Mouse (Mus musculus): ENCODE measurements at regions not wholly inside any gene's neighbourhood (a gene's known extent, or its start where the extent isn't known, plus 50 kb on each side); places are given as distances from the start of the nearest gene placed in this dataset.

GRCm38 (mm10) chr1:33271437-33272145, 398.0 kb downstream of the Prim2 start:
- intact Hi-C loops (cut with DNase I): no loop called here

DNA sequence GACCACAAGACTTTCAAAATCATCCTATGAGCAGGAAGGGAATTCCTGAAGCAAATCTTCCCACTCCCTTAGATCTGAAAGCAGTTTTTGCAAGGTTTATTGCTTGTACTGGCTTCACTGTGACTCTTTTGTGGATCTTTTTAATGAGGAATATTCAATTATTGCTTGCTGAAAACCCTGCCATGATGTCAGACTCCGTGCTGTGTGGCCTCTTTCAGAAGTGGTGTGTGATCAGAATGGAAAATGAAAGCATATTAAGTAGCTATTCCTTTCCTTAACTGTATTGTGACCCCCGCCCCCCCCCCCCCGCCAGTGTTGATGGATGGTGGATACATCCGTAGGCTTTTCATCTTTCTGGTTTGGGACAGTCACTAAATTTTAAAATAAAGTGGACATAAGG, 400.4 kb downstream of the Prim2 start:
- intact Hi-C loops (cut with DNase I): no loop called here
- DNase-seq (ENCODE audit: low spot score in 2 of 2): no peak

More at GRCm38 (mm10) chr1:33271437-33272145, 398.0 kb downstream of the Prim2 start:
- DNase-seq (ENCODE audit: low spot score in 2 of 2): peak; percentile 49 to 76

GRCm38 (mm10) chr1:33265731-33266415, 403.7 kb downstream of the Prim2 start:
- intact Hi-C loops (cut with DNase I): no loop called here
- no peak for DNase-seq (ENCODE audit: low spot score in 2 of 2)

GRCm38 (mm10) chr1:33249474-33249873, 420.1 kb downstream of the Prim2 start:
- DNase-seq (ENCODE audit: low spot score in 2 of 2): peak in 1 of 2 experiments; percentile 23
- intact Hi-C loops (cut with DNase I): no loop called here

DNA sequence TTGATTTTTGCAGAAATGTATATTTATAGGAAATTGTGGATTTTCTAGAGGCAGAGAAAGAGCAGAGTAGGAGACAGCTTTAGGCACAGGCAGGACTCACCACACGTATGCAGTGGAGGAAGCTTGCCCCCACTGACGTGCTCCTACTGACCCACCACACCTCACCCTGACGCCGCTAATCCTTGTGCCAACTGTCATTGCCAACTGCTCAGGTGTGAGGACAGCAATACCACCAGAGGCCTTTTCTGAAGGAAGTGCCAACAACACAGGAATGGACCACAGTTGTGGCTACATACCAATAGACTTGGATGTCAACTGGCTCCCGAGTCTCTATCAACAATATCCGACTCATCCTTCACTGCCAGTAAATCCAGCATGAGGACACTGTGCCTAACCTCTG, 422.5 kb downstream of the Prim2 start:
- DNase-seq (ENCODE audit: low spot score in 2 of 2): no peak
- intact Hi-C loops (cut with DNase I): no loop called here

GRCm38 (mm10) chr1:33245186-33245585, 424.4 kb downstream of the Prim2 start:
- intact Hi-C loops (cut with DNase I): no loop called here
- DNase-seq (ENCODE audit: low spot score in 2 of 2): no peak

DNA sequence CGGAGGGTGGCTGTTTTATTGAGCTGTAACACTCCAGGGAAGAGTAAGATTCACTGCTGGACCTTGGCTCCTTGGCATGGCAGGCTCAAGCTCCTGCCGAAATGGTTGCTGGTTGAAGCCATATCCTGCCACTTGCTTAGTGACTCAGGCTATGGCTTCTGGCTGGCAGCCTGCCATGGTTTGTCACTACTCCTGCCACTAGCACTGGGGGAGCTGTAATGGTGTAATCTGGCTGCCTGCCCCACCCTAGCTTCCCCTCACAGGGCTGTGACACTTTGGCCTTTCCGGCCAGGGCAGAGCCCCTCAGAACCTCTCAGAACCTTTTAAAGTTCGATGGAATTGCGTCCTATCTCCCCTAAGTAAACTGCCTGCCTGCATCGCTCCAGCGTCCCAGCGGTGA, 424.9 kb downstream of the Prim2 start:
- no peak for DNase-seq (ENCODE audit: low spot score in 2 of 2)
- intact Hi-C loops (cut with DNase I): no loop called here

DNA sequence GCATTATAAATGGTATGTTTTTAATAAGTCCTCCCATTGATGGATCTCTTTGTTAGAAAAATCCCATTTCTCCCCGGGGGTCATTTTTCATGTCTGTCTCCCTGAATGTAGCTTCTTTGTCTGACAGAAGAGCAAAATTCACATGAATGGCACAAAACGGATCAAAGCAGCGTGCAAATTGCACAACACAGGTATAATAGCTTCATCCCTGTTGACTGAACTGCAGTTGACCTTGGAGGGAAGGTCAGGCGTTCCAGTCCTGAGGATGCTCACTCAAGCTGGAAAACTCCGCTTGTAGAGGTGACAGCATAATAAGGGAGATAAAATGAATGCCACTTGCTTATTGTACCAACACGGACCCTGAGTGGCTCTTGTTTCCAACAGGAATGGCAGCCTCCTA, 446.6 kb downstream of the Prim2 start:
- intact Hi-C loops (cut with DNase I): no loop called here
- DNase-seq (ENCODE audit: low spot score in 2 of 2): no peak

DNA sequence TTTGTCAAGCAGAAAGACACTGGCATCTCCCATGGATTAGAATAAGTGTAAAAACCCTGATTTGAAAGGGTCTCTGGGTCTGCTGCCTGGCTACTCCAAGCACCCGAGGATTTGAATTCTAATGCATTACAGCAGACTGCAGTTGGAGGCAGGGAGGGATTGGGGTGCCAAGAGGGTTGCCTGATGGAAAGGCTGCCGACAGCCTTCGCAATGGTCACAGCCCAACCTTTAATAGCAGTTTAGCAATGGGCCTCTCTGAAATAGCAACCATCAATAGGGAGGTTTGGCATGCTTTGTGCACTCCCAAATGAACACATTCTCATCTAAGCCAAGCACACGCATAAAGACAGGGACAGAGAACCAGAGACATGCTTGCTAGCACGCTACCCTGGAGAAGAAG, 454.8 kb downstream of the Prim2 start:
- DNase-seq (ENCODE audit: low spot score in 2 of 2): peak in 1 of 2 experiments; percentile 13
- intact Hi-C loops (cut with DNase I): no loop called here

DNA sequence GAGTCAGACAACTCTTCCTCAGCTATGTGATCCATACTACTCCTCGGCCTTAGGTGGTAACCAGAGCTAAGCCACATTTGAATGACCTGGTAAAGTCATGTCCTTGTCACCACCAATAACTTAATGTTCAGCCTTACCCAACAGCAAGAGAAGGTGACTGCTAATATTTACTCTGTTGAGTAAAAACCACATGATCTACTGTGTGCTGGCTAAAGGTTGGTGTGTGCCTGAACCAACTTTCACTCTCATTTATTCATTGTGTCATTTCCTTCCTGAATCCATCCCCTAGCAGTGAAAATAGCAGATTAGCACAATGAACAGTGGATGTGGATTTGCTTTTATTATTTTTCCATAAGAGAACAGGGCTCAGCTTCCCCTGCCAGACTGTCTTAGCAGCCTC, 455.2 kb downstream of the Prim2 start:
- intact Hi-C loops (cut with DNase I): no loop called here
- no peak for DNase-seq (ENCODE audit: low spot score in 2 of 2)

- intact Hi-C loops (cut with DNase I): no loop called here
- DNase-seq (ENCODE audit: low spot score in 2 of 2): peak; percentile 4 to 9
Observed at GRCm38 (mm10) chr1:33201571-33202189, 467.9 kb downstream of the Prim2 start.

DNA sequence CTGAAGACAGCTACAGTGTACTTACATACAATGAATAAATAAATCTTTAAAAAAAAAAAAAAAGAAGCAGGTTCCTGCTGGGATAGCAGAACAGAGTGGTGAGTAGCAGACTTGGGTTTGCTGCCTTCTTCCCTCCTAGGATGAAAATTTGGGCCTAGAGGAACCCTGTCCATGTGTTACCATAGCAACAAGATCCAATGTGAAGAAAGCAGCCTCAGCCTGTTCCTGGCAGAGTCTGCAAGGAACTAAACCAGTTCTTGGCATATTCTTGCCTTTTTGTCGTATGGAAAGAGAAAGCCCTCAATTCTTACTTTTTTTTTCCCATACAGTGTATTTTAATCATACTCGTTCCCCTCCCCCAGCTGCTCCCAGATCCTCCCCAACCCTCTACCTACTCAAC, 474.5 kb downstream of the Prim2 start:
- peak in 1 of 2 experiments; percentile 46 for DNase-seq (ENCODE audit: low spot score in 2 of 2)
- intact Hi-C loops (cut with DNase I): no loop called here

DNA sequence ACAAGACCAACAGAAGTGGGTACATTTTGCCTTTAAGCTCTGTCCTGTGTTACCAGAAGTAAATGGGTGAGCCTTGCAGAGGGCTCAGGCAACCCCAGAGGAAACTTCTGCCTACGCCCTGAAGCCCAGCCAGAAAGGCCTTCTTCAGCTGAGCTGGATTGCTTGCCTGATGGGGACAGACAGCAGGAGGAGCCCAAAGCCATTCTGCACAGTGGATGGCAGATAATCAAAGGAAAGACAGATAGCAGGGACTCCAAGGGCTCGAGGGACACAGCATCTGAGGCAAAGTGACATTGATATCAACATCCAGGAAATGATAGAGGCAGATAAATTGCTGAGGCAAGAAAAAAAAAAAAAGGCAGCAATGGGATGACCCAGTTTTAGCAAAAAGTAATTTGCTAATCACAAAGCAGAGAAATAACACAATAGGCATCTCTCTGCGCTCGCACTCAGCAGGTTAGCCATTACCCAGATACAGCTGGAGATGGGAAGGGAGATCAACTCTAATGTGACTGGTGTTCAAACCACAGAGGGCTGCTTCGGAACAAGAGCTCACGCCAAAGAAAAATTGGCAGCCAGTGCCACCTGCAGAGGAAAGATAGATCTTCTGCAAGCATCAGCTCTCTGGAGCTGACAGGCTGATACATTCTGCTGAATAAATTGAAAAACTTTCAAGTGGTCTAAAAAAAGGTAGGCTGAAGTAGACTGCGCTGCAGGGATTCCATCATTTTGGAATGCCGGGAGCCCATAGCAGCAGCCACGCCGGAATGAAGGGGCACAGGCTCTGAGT, 494.8 kb downstream of the Prim2 start:
- peak; percentile 55 to 61 for DNase-seq (ENCODE audit: low spot score in 2 of 2)
- intact Hi-C loops (cut with DNase I): no loop called here

GRCm38 (mm10) chr1:33136991-33137390, 532.6 kb downstream of the Prim2 start:
- intact Hi-C loops (cut with DNase I): no loop called here
- DNase-seq (ENCODE audit: low spot score in 2 of 2): no peak

DNA sequence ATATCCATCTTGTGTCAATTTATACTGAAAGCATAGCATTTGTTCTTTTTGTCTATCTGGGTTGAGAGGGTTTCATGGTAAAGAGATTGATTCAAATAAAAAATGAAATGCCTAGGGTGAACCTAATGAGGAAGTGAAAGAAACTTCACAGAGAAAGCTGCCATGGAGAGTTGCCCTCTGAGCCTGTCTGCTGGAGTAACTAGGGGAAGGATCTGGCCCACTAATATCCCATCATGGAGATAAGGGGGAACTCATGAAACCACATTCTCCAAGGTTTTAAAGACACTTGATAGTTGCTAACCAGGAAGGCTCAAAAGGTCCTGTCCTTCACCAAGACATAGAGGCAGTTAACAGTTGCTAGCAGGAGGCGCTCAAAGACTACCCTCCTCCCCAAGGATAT, 539.2 kb downstream of the Prim2 start:
- intact Hi-C loops (cut with DNase I): no loop called here
- DNase-seq (ENCODE audit: low spot score in 2 of 2): no peak

DNA sequence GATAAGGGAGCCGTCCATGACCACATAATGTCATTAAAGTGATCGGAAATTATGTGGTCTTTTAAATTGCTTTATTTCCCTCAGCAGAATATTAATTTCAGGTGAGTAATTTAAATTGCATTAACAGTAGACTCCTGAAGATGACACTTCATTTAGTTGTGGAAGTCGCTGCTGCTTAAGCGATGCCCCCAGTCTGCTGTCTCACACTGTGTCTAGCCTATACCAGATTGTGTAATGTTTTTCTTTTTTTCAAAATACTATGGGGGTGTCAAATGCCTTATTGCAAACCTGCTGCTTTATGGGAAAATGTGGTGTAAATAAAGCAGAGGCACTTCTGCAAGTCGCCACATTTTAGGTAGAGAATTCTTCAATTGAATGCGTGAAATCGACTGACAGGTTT, 544.5 kb downstream of the Prim2 start:
- peak in 1 of 2 experiments; percentile 9 for DNase-seq (ENCODE audit: low spot score in 2 of 2)
- intact Hi-C loops (cut with DNase I): no loop called here

DNA sequence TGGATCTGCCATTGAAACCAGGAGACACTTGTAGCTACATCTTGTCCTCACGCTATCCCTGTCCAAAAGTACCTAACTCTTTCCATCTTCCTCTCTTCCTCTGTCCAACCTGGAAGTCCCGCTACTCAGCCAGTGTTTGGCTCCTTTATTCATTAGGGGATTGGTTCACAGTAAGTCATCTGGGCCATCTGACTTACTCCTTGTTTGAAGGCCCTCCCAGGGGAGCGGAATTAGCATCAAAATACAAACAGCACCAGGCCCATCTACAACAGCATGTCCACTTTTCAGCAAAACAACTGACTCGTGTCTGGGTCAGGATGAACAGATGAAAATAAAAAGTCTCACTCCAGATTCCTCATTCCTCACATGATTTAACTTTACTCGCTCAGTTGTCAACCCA, 559.2 kb upstream of the Gm5415 start:
- intact Hi-C loops (cut with DNase I): no loop called here
- DNase-seq (ENCODE audit: low spot score in 2 of 2): no peak

- intact Hi-C loops (cut with DNase I): no loop called here
- no peak for DNase-seq (ENCODE audit: low spot score in 2 of 2)
Observed at GRCm38 (mm10) chr1:33104296-33104695, 557.2 kb upstream of the Gm5415 start.

- intact Hi-C loops (cut with DNase I): no loop called here
- no peak for DNase-seq (ENCODE audit: low spot score in 2 of 2)
Observed at GRCm38 (mm10) chr1:33098062-33098461, 551.0 kb upstream of the Gm5415 start.

GRCm38 (mm10) chr1:33096851-33097250, 549.8 kb upstream of the Gm5415 start:
- intact Hi-C loops (cut with DNase I): no loop called here
- DNase-seq (ENCODE audit: low spot score in 2 of 2): no peak

Measured in left cerebral cortex, postnatal 14 days (tissue).